Mouse (Mus musculus): ENCODE data around the gene Osbp.
"Not testable (repeated sequence)": the region's sequence is repeated elsewhere in the genome, so short reads cannot be mapped to it uniquely, and the experiment has no call there.

- TF ChIP-seq CTCF (IDR thresholded peaks at IDR 0.05); EP300 (IDR thresholded peaks at IDR 0.05; ENCODE audit: insufficient read depth, low read depth, low read length): not testable (repeated sequence)
Observed at GRCm38 (mm10) chr19:11984614-11985013, 18.9 kb downstream of the Osbp start.

All from heart, adult 2 months (tissue).